ENCODE assay signal across 8 mouse cellular contexts in the genomic region with DNA sequence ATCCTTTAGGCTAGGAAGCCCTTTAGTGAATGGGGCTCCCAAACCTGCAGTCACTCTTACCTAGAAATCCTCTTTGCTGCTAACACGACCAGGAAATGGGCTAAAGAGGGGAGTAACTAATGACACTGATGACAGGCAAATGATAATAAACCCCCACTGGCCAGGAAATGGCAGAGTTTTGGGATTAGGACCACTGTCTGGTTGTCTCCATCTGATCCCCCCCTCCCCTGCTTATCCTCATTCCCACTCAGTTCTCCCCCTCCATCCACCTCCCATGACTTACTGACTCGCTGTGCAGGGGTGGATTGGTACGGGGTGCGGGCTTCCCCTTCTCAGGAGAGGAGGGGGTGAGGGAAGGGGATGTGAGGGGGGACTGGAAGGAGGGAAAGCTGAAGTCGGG. TPM values are rescaled to one million over a fixed set of nuclear protein-coding genes. Genes with fewer than 3 reads are reported as not detected.
DNase-seq lines count a peak whose midpoint lies in the region; ATAC-seq and TF ChIP-seq lines count a peak whose summit lies in the region.

No protein-coding gene starts in this region.

- TF ChIP-seq EP300 in MEL (IDR thresholded peaks at IDR 0.05; ENCODE audit: low read depth in 1 of 2, low read length in 2 of 2), result no peak
- TF ChIP-seq EP300 in liver, embryonic 14.5 days (IDR thresholded peaks at IDR 0.05; ENCODE audit: low read depth), result no peak

- no peak for TF ChIP-seq RAD21 in MEL (IDR thresholded peaks at IDR 0.05; ENCODE audit: low read depth, low read length)

- 36% methylated on average over 5 of the region's 5 CpGs for WGBS in kidney, embryonic 15.5 days
- 55% methylated on average over 5 of the region's 5 CpGs for WGBS in kidney, adult 2 months
- 19% methylated on average over 5 of the region's 5 CpGs for WGBS in liver, embryonic 14.5 days (ENCODE audit: insufficient replicate concordance)

- H3K79me2 ChIP-seq in MEL (ENCODE audit: control insufficient read depth, insufficient read depth, low read length, poor library complexity), result peaks cover 79% of the 10 kb centered on the region

- no peak for DNase-seq in kidney, adult 2 months
- no peak for DNase-seq in MEL (ENCODE audit: low read depth, low spot score)
- no peak for DNase-seq in liver, embryonic 14.5 days (ENCODE audit: low read depth in 3 of 3, low spot score in 3 of 3)
- DNase-seq in cerebellum, adult 8-10 months, result no peak
- DNase-seq in frontal cortex, postnatal 36 days (ENCODE audit: low spot score in 2 of 2), result no peak

- H3K27me3 ChIP-seq in kidney, embryonic 15.5 days, result peaks cover 32% of the 10 kb centered on the region
- H3K27me3 ChIP-seq in kidney, adult 2 months (replicated peaks; ENCODE audit: control insufficient read depth, insufficient read depth, low read length), result no peaks in the 10 kb centered on the region
- H3K27me3 ChIP-seq in MEL (ENCODE audit: control insufficient read depth in 1 of 2, insufficient read depth in 2 of 2, low read length in 2 of 2), result no peaks in the 10 kb centered on the region
- H3K27me3 ChIP-seq in liver, embryonic 14.5 days (ENCODE audit: control insufficient read depth, insufficient read depth, low read length), result no peaks in the 10 kb centered on the region

- peak overlapping the region; percentile 69 for H3K4me3 ChIP-seq in kidney, embryonic 15.5 days (replicated peaks)
- H3K4me3 ChIP-seq in kidney, adult 2 months (ENCODE audit: insufficient read depth, low read depth, low read length), result no peak overlapping the region
- H3K4me3 ChIP-seq in MEL (ENCODE audit: control insufficient read depth in 1 of 2, insufficient read depth in 1 of 2, low read depth in 2 of 2, low read length in 2 of 2), result peak overlapping the region; percentile 51 to 97
- H3K4me3 ChIP-seq in embryonic fibroblast, embryonic 13.5 days (ENCODE audit: insufficient read depth, low read length), result peak overlapping the region; percentile 94; the same call in 1 of the 2 replicates
- peak overlapping the region; percentile 63 to 94 for H3K4me3 ChIP-seq in liver, embryonic 14.5 days (ENCODE audit: insufficient read depth in 1 of 2, low read depth in 2 of 2, low read length in 2 of 2)

- H3K4me2 ChIP-seq in kidney, embryonic 15.5 days, result peak overlapping the region; percentile 72
- H3K4me2 ChIP-seq in liver, embryonic 14.5 days (ENCODE audit: low read depth), result peak overlapping the region; percentile 98

- no peaks in the 10 kb centered on the region for H3K9me3 ChIP-seq in kidney, embryonic 15.5 days (replicated peaks)
- no peaks in the 10 kb centered on the region for H3K9me3 ChIP-seq in MEL (replicated peaks; ENCODE audit: insufficient read depth, low read length)
- no peaks in the 10 kb centered on the region for H3K9me3 ChIP-seq in liver, embryonic 14.5 days (ENCODE audit: control insufficient read depth, low read length)

- H3K9ac ChIP-seq in kidney, embryonic 15.5 days, result no peak overlapping the region
- H3K9ac ChIP-seq in MEL (ENCODE audit: control insufficient read depth, low read depth, low read length, poor library complexity, severe bottlenecking), result peak overlapping the region; percentile 99
- H3K9ac ChIP-seq in liver, embryonic 14.5 days (replicated peaks), result peak overlapping the region; percentile 81

- H3K27ac ChIP-seq in kidney, embryonic 15.5 days, result 0 out of 2 replicates have a peak overlapping the region, but pooled peaks have one; percentile 88
- no peak overlapping the region for H3K27ac ChIP-seq in kidney, adult 2 months (ENCODE audit: insufficient read depth, low read depth, low read length)
- H3K27ac ChIP-seq in MEL (ENCODE audit: control insufficient read depth, low read depth, low read length), result peak overlapping the region; percentile 98
- no peak overlapping the region; the same call in 1 of the 2 replicates for H3K27ac ChIP-seq in embryonic fibroblast, embryonic 13.5 days (ENCODE audit: insufficient read depth, low read length)
- peak overlapping the region; percentile 75 for H3K27ac ChIP-seq in liver, embryonic 14.5 days

- TF ChIP-seq POLR2A in kidney, adult 2 months (IDR thresholded peaks at IDR 0.05; ENCODE audit: low read depth, low read length), result no peak
- no peak for TF ChIP-seq POLR2A in MEL (IDR thresholded peaks at IDR 0.05; ENCODE audit: control insufficient read depth in 1 of 2, insufficient read depth in 1 of 2, low read depth in 1 of 2, low read length in 2 of 2, poor library complexity in 1 of 2)
- TF ChIP-seq POLR2A in embryonic fibroblast, embryonic 13.5 days (IDR thresholded peaks at IDR 0.05; ENCODE audit: low read depth, low read length), result no peak

- no peak for TF ChIP-seq CTCF in kidney, adult 2 months (conservative IDR thresholded peaks at IDR 0.05; ENCODE audit: insufficient read depth, insufficient read length, low read depth, low read length)
- TF ChIP-seq CTCF in MEL (IDR thresholded peaks at IDR 0.05 in 2 of 3, conservative IDR thresholded peaks at IDR 0.05 in 1 of 3; ENCODE audit: control insufficient read depth in 1 of 3, insufficient read depth in 1 of 3, low read depth in 2 of 3, low read length in 3 of 3, poor library complexity in 1 of 3, severe bottlenecking in 1 of 3), result no peak
- TF ChIP-seq CTCF in embryonic fibroblast, embryonic 13.5 days (IDR thresholded peaks at IDR 0.05; ENCODE audit: borderline replicate concordance, insufficient read depth, low read length), result no peak
- no peak for TF ChIP-seq CTCF in liver, embryonic 14.5 days (IDR thresholded peaks at IDR 0.05; ENCODE audit: low read depth)

- peaks cover 44% of the 10 kb centered on the region for H3K4me1 ChIP-seq in kidney, embryonic 15.5 days
- peaks cover 7% of the 10 kb centered on the region; the same call in 1 of the 2 replicates for H3K4me1 ChIP-seq in kidney, adult 2 months (ENCODE audit: control insufficient read depth, insufficient read depth, low read length)
- peaks cover 0 to 24% of the 10 kb centered on the region in 2 experiments; a peak in 3 of 4 replicates for H3K4me1 ChIP-seq in MEL (ENCODE audit: control insufficient read depth in 1 of 2, insufficient read depth in 2 of 2, low read length in 2 of 2)
- no peaks in the 10 kb centered on the region for H3K4me1 ChIP-seq in embryonic fibroblast, embryonic 13.5 days (ENCODE audit: control insufficient read depth, insufficient read depth, low read length)
- peaks cover 19 to 28% of the 10 kb centered on the region in 2 experiments for H3K4me1 ChIP-seq in liver, embryonic 14.5 days (replicated peaks; ENCODE audit: control insufficient read depth in 2 of 2, insufficient read depth in 2 of 2, low read length in 1 of 2)

- ATAC-seq in kidney, embryonic 15.5 days (replicated peaks; ENCODE audit: low FRiP score), result no peak
- no peak for ATAC-seq in liver, embryonic 14.5 days (ENCODE audit: insufficient read depth)
- no peak for ATAC-seq in activated CD4-positive, CD25-positive, alpha-beta regulatory T cell, adult 4 months

- H3K36me3 ChIP-seq in kidney, embryonic 15.5 days, result no peaks in the 10 kb centered on the region
- H3K36me3 ChIP-seq in kidney, adult 2 months (ENCODE audit: control insufficient read depth, insufficient read depth, low read length), result no peaks in the 10 kb centered on the region
- peaks cover 14 to 31% of the 10 kb centered on the region in 2 experiments for H3K36me3 ChIP-seq in MEL (ENCODE audit: control insufficient read depth in 1 of 2, insufficient read depth in 2 of 2, low read length in 2 of 2)
- peaks cover 7% of the 10 kb centered on the region for H3K36me3 ChIP-seq in liver, embryonic 14.5 days (replicated peaks; ENCODE audit: control insufficient read depth, insufficient read depth, low read depth)

RNA-seq across cellular contexts. Expression of gene Tgfb1, which starts 3.2 kb away (rescaled TPM):
- polyA plus RNA-seq in kidney, embryonic 15.5 days (2015; fragmentation: Nextera tagmentation; extraction: Ambion mirVana), result 3.0 and 3.1 TPM in 2 replicates
- 18.9 and 24.5 TPM in 2 replicates for polyA plus RNA-seq in kidney, adult 2 months (2012; rRNA removed)
- 108 and 121 TPM in 2 replicates for total RNA-seq in MEL (2012; rRNA removed)
- 100 to 1,000 TPM; 164 to 489 TPM for polyA plus RNA-seq in MEL (2012; ENCODE audit: insufficient read depth in 1 of 2, insufficient read length in 2 of 2, low read depth in 1 of 2, low replicate concordance in 2 of 2, missing spikeins in 1 of 2)
- 48.0 and 60.5 TPM in 2 replicates for polyA plus RNA-seq in embryonic fibroblast, embryonic 13.5 days (2011; ENCODE audit: insufficient read length, low read depth, missing spikeins)
- polyA plus RNA-seq in liver, embryonic 14.5 days (2012; rRNA removed), result 16.6 and 18.5 TPM in 2 replicates
- 3.9 and 4.3 TPM in 2 replicates for polyA plus RNA-seq in liver, embryonic 14.5 days (2014; fragmentation: Nextera tagmentation; extraction: Ambion mirVana)
- polyA plus RNA-seq in activated CD4-positive, CD25-positive, alpha-beta regulatory T cell, adult 4 months (2017; shearing (Covaris generic)), result 1 to 10 TPM; 4.7 to 8.6 TPM

RNA-seq across cellular contexts. Expression of gene B9d2, which starts 9.5 kb away (rescaled TPM):
- polyA plus RNA-seq in kidney, embryonic 15.5 days (2015; fragmentation: Nextera tagmentation; extraction: Ambion mirVana), result 28.4 and 32.3 TPM in 2 replicates
- polyA plus RNA-seq in kidney, adult 2 months (2012; rRNA removed), result 63.1 and 70.4 TPM in 2 replicates
- total RNA-seq in MEL (2012; rRNA removed), result 70.4 TPM in 2 replicates
- 100 to 1,000 TPM in 1 of 2 experiments, not detected in 1; 108 TPM for polyA plus RNA-seq in MEL (2012; ENCODE audit: insufficient read depth in 1 of 2, insufficient read length in 2 of 2, low read depth in 1 of 2, low replicate concordance in 2 of 2, missing spikeins in 1 of 2)
- polyA plus RNA-seq in embryonic fibroblast, embryonic 13.5 days (2011; ENCODE audit: insufficient read length, low read depth, missing spikeins), result 7.8 and 13.1 TPM in 2 replicates
- 21.9 and 28.2 TPM in 2 replicates for polyA plus RNA-seq in liver, embryonic 14.5 days (2012; rRNA removed)
- 18.8 and 20.4 TPM in 2 replicates for polyA plus RNA-seq in liver, embryonic 14.5 days (2014; fragmentation: Nextera tagmentation; extraction: Ambion mirVana)
- 10 to 100 TPM; 54.0 to 70.8 TPM for polyA plus RNA-seq in activated CD4-positive, CD25-positive, alpha-beta regulatory T cell, adult 4 months (2017; shearing (Covaris generic))

RNA-seq across cellular contexts. Expression of gene Tmem91, which starts 15.1 kb away (rescaled TPM):
- 2.4 and 2.8 TPM in 2 replicates for polyA plus RNA-seq in kidney, embryonic 15.5 days (2015; fragmentation: Nextera tagmentation; extraction: Ambion mirVana)
- polyA plus RNA-seq in kidney, adult 2 months (2012; rRNA removed), result 0.27 and 0.48 TPM in 2 replicates
- total RNA-seq in MEL (2012; rRNA removed), result 0.59 and 0.89 TPM in 2 replicates
- polyA plus RNA-seq in MEL (2012; ENCODE audit: insufficient read depth in 1 of 2, insufficient read length in 2 of 2, low read depth in 1 of 2, low replicate concordance in 2 of 2, missing spikeins in 1 of 2), result 1 to 10 TPM in 1 of 2 experiments, not detected in 1; 3.3 TPM
- polyA plus RNA-seq in embryonic fibroblast, embryonic 13.5 days (2011; ENCODE audit: insufficient read length, low read depth, missing spikeins), result 0.73 TPM in 1 of 2 replicates, not detected in the other
- polyA plus RNA-seq in liver, embryonic 14.5 days (2012; rRNA removed), result 0.22 and 0.32 TPM in 2 replicates
- 0.39 and 0.51 TPM in 2 replicates for polyA plus RNA-seq in liver, embryonic 14.5 days (2014; fragmentation: Nextera tagmentation; extraction: Ambion mirVana)
- 10 to 100 TPM; 10.4 to 11.6 TPM for polyA plus RNA-seq in activated CD4-positive, CD25-positive, alpha-beta regulatory T cell, adult 4 months (2017; shearing (Covaris generic))

RNA-seq across cellular contexts. Expression of gene Ccdc97, which starts 28.8 kb away (rescaled TPM):
- polyA plus RNA-seq in kidney, embryonic 15.5 days (2015; fragmentation: Nextera tagmentation; extraction: Ambion mirVana), result 22.2 and 26.2 TPM in 2 replicates
- 52.5 and 53.5 TPM in 2 replicates for polyA plus RNA-seq in kidney, adult 2 months (2012; rRNA removed)
- total RNA-seq in MEL (2012; rRNA removed), result 8.0 and 8.4 TPM in 2 replicates
- 10 to 100 TPM in 1 of 2 experiments, not detected in 1; 39.7 TPM for polyA plus RNA-seq in MEL (2012; ENCODE audit: insufficient read depth in 1 of 2, insufficient read length in 2 of 2, low read depth in 1 of 2, low replicate concordance in 2 of 2, missing spikeins in 1 of 2)
- polyA plus RNA-seq in embryonic fibroblast, embryonic 13.5 days (2011; ENCODE audit: insufficient read length, low read depth, missing spikeins), result 31.5 and 32.0 TPM in 2 replicates
- 17.1 and 19.5 TPM in 2 replicates for polyA plus RNA-seq in liver, embryonic 14.5 days (2012; rRNA removed)
- 11.3 and 13.2 TPM in 2 replicates for polyA plus RNA-seq in liver, embryonic 14.5 days (2014; fragmentation: Nextera tagmentation; extraction: Ambion mirVana)
- polyA plus RNA-seq in activated CD4-positive, CD25-positive, alpha-beta regulatory T cell, adult 4 months (2017; shearing (Covaris generic)), result 10 to 100 TPM; 31.1 to 46.9 TPM

RNA-seq across cellular contexts. Expression of gene Exosc5, which starts 31.1 kb away (rescaled TPM):
- polyA plus RNA-seq in kidney, embryonic 15.5 days (2015; fragmentation: Nextera tagmentation; extraction: Ambion mirVana), result 81.2 and 87.5 TPM in 2 replicates
- 64.9 and 70.1 TPM in 2 replicates for polyA plus RNA-seq in kidney, adult 2 months (2012; rRNA removed)
- total RNA-seq in MEL (2012; rRNA removed), result 106 and 109 TPM in 2 replicates
- polyA plus RNA-seq in MEL (2012; ENCODE audit: insufficient read depth in 1 of 2, insufficient read length in 2 of 2, low read depth in 1 of 2, low replicate concordance in 2 of 2, missing spikeins in 1 of 2), result 100 to 1,000 TPM in 1 of 2 experiments, not detected in 1; 134 TPM
- 21.6 and 25.3 TPM in 2 replicates for polyA plus RNA-seq in embryonic fibroblast, embryonic 13.5 days (2011; ENCODE audit: insufficient read length, low read depth, missing spikeins)
- 33.7 and 35.2 TPM in 2 replicates for polyA plus RNA-seq in liver, embryonic 14.5 days (2012; rRNA removed)
- polyA plus RNA-seq in liver, embryonic 14.5 days (2014; fragmentation: Nextera tagmentation; extraction: Ambion mirVana), result 48.1 and 51.6 TPM in 2 replicates
- polyA plus RNA-seq in activated CD4-positive, CD25-positive, alpha-beta regulatory T cell, adult 4 months (2017; shearing (Covaris generic)), result 100 to 1,000 TPM in 1 of 2 experiments, 10 to 100 TPM in 1; 94.5 to 110 TPM

Comparison
In these comparisons a context has a peak if more than half of its experiments do, and no peak if none do; other contexts are left out.
1. H3K27ac ChIP-seq: peak in kidney, embryonic 15.5 days (single experiment), MEL (single experiment) and liver, embryonic 14.5 days (single experiment); none in kidney, adult 2 months (single experiment) and embryonic fibroblast, embryonic 13.5 days (single experiment).